Mouse (Mus musculus) CD4-positive, CD25-positive, alpha-beta regulatory T cell, adult 2 months (primary cell): ENCODE results near the gene Olfr630.
"Not testable (repeated sequence)": the region's sequence is repeated elsewhere in the genome, so short reads cannot be mapped to it uniquely, and the experiment has no call there.

Experiments used
- DNase-seq: peaks from one replicate; pipeline ENCODE4 v3.0.0-alpha.2; 2012; ENCODE audit warnings: low read depth, low spot score

Gene Olfr630

GRCm38 (mm10) chr7:103757233-103757632, at the start of gene Olfr630:
Olfr630 (minus strand) TSS chr7:103757333.
- no peak for DNase-seq

DNA sequence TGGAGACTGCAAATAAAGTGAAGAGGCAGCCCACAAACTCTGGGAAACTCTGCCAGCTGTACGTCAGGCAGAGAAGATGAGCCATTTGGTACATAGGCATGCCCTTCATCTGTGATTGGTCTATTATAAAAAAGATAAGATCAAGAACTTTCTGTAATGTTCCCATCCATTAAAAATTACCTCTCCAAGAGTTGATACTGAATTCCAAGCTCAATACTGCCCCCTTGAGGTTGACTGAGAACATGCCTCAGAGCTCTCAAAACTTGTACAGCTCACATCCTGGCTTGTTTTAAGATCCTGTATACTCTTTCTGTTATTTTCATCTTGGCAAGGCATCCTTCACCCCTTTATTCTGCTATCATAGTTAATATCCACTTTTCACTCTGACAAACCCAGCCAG, 49.7 kb upstream of the Olfr630 start:
- DNase-seq: peak; percentile 68

DNA sequence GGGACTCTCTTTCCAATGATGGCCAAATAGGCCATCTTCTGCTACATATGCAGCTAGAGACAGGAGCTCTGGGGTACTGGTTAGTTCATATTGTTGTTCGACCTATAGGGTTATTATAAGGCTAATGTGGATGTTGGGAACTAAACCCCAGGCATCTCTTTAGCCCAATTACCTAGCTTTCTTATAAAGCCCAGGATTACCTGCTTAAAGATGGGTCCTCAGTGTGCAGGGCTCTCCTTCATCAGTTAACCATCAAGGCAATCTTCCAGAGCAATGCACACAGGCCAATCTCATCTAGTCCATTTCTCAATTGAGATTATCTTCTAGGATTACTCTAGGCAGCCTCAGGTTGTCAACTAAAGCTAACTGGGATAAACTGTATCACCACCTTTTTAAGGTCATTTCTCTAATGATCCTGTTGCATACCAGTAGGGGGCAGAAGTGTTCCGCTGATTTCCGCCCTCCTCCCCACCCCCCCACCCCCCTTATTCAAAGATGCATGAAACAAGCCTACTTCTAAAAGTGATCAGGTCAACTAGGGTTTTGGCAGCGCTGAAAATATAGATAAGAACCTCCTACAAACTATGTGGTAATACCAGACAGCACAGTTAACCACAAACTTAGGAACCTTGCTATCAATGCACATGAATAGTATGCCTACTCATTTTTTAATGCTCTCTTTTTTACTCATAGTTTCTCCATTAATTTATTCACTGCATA, 35.7 kb upstream of the Olfr630 start:
- peak; percentile 37 for DNase-seq

DNA sequence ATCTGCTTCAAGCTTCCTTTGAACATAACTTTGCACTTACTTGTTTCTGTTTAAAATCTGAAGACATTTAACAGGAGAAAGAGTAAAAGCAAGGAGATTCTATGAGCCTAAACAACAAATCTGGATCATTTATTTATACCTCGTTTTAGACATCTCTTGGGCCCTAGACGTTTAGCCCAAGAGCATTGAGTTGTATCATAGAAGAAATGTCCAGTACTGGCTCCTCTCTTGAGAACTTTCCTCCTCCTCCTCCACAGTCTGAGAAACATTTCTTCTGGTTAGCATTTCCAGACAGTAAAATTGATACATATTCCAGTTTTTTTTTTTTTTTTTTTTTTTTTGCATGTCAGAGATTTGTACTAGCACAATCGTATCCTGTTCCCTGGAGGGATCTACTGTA, 34.6 kb upstream of the Olfr630 start, which contains the start of gene Olfr67:
Gene Olfr67 (minus strand): TSS at position 101 of the 400 bp plus-strand sequence.
- DNase-seq: no peak

- no peak for DNase-seq
Observed at GRCm38 (mm10) chr7:103779598-103779997, 22.5 kb upstream of the Olfr630 start, which contains the start of gene Olfr68. Olfr68 (minus strand) TSS chr7:103779698.

- not testable (repeated sequence) for DNase-seq
Observed at GRCm38 (mm10) chr7:103777652-103778051, 20.5 kb upstream of the Olfr630 start.

DNA sequence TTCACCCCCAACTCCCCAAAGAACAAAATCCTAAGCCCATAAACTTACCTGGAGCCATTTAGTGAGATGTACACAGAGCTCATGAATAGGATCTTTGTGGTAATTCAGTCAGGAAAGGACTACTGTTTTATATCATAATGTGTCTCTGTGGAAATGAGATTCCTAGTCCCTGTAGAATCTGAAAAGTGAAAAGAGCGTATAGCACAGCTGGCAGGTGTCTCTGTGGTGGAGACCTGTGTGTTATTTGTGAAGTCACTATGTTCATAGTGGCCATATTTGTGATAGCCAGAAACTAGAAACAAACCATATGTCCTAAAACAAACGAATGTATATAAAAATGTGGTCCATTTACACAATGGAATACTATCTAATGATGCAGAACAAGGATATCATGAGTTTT, 14.4 kb upstream of the Olfr630 start, which contains the start of gene Olfr69:
Gene Olfr69 (minus strand): TSS at position 101 of the 400 bp plus-strand sequence.
- no peak for DNase-seq

DNA sequence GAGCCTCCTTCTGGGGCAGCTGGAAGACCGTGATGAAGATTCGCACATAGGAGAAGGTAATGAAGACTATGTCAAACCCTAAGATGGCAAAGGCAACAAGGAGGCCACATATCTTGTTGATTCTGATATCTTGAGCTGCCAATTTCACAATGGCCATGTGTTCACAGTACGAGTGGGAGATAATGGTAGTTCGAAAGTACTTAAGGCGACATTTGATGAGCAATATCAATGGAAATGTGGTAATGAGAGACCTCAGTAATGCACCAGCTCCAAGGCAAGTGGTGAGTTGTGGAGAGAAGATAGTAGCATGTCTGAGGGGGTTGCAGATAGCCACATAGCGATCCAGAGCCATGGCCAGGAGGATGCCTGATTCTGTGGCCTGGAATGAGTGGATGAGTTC, 10.6 kb upstream of the Olfr630 start:
- not testable (repeated sequence) for DNase-seq

DNA sequence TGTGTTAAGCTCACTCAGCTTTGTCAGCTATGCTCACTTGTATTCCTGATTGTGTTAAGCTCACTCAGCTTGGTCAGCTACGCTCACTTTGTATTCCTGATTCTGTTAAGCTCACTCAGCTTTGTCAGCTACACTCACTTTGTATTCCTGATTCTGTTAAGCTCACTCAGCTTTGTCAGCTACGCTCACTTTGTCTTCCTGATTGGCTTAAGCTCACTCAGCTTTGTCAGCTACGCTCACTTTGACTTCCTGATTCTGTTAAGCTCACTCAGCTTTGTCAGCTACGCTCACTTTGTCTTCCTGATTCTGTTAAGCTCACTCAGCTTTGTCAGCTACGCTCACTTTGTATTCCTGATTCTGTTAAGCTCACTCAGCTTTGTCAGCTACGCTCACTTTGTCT, 5.1 kb upstream of the Olfr630 start:
- DNase-seq: peak; percentile 45

- DNase-seq: no peak
Observed at GRCm38 (mm10) chr7:103744843-103745242, 12.3 kb downstream of the Olfr630 start, which contains the start of gene Olfr629. Olfr629 (minus strand) TSS chr7:103744943.

GRCm38 (mm10) chr7:103730074-103730473, 27.1 kb downstream of the Olfr630 start, which contains the start of gene Olfr628:
Olfr628 (plus strand) TSS chr7:103730374.
- DNase-seq: no peak

- not testable (repeated sequence) for DNase-seq
Observed at GRCm38 (mm10) chr7:103716398-103716797, 40.7 kb downstream of the Olfr630 start.

- no peak for DNase-seq
Observed at GRCm38 (mm10) chr7:103714371-103714770, 42.8 kb downstream of the Olfr630 start, which contains the start of gene Olfr243. Olfr243 (plus strand) TSS chr7:103714671.

GRCm38 (mm10) chr7:103712024-103712423, 45.1 kb downstream of the Olfr630 start:
- peak; percentile 40 for DNase-seq
